Mouse (Mus musculus) midbrain, embryonic 10.5 days (tissue): ENCODE measurements around the gene Pdzd2. TPM values are rescaled to one million over a fixed set of nuclear protein-coding genes. Genes with fewer than 3 reads are reported as not detected.
A peak's percentile ranks its signal among the peaks of the same experiment; 100 is the strongest.

Experiments used
- DNase-seq: peaks from one replicate; pipeline ENCODE4 v3.0.0-alpha.2; 2017; ENCODE audit warnings: low spot score
- H3K27ac ChIP-seq: fragments of 300-500 bp; sonication (generic); replicated peaks from 2 replicates; pipeline ENCODE4 v1.5.1; 2016; ENCODE audit warnings: mild to moderate bottlenecking
- H3K27me3 ChIP-seq: fragments of 300-500 bp; sonication (generic); 2 replicates; pipeline ENCODE4 v1.6.1; 2016; ENCODE audit warnings: low read depth, mild to moderate bottlenecking; ENCODE audit not compliant: poor library complexity, severe bottlenecking
- H3K36me3 ChIP-seq: fragments of 300-500 bp; sonication (generic); 2 replicates; pipeline ENCODE4 v1.6.1; 2016; ENCODE audit warnings: mild to moderate bottlenecking, moderate library complexity
- H3K4me1 ChIP-seq: fragments of 300-500 bp; sonication (generic); 2 replicates; pipeline ENCODE4 v1.6.1; 2016
- H3K4me3 ChIP-seq: fragments of 300-500 bp; sonication (generic); 2 replicates; pipeline ENCODE4 v1.5.1; 2016; ENCODE audit warnings: mild to moderate bottlenecking, moderate library complexity
- H3K9me3 ChIP-seq: fragments of 300-500 bp; sonication (generic); replicated peaks from 2 replicates; pipeline ENCODE4 v1.6.1; 2016; ENCODE audit warnings: mild to moderate bottlenecking
- WGBS: fragments of 180-500 bp; shearing (Covaris S2); methylation state at CpG from one replicate; pipeline ENCODE4 v1.1.7; 2016; 5-methylcytosine and 5-hydroxymethylcytosine counted together
- polyA plus RNA-seq: library from polyadenylated mRNA; unstranded; fragments of >200 nt; fragmentation: Nextera tagmentation; extraction: Ambion mirVana; gene quantifications from 2 replicates; pipeline ENCODE4 v1.2.1, GENCODE M21; 2016

Gene Pdzd2
- polyA plus RNA-seq, 1 experiment from 2014 or later = 6.1 TPM

GRCm38 (mm10) chr15:12548696-12549095, 191.0 kb downstream of the Pdzd2 start:
- no peaks in the 10 kb centered on the region for H3K9me3 ChIP-seq
- peak overlapping the region; percentile 78; the same call in 1 of the 2 replicates for H3K27ac ChIP-seq
- H3K36me3 ChIP-seq = no peaks in the 10 kb centered on the region
- 43% methylated on average over 4 of the region's 4 CpGs for WGBS
- H3K4me1 ChIP-seq = peaks cover 62% of the 10 kb centered on the region
- peak overlapping the region; percentile 72 for H3K4me3 ChIP-seq
- no peak for DNase-seq
- H3K27me3 ChIP-seq = peaks cover 16% of the 10 kb centered on the region

GRCm38 (mm10) chr15:12547640-12548405, 191.9 kb downstream of the Pdzd2 start:
- Histone ChIP-seq H3K27me3 (peaks cover 16% of the 10 kb centered on the region), H3K9me3 (no peaks in the 10 kb centered on the region), H3K36me3 (no peaks in the 10 kb centered on the region), H3K27ac (no peak overlapping the region), H3K4me1 (peaks cover 55% of the 10 kb centered on the region), H3K4me3 (no peak overlapping the region)
- 74% methylated on average over 5 of the region's 5 CpGs for WGBS
- no peak for DNase-seq

GRCm38 (mm10) chr15:12546781-12547180, 192.9 kb downstream of the Pdzd2 start:
- Histone ChIP-seq H3K4me3 (no peak overlapping the region), H3K4me1 (peaks cover 55% of the 10 kb centered on the region), H3K9me3 (no peaks in the 10 kb centered on the region), H3K27me3 (peaks cover 16% of the 10 kb centered on the region), H3K27ac (no peak overlapping the region), H3K36me3 (no peaks in the 10 kb centered on the region)
- WGBS = 79% methylated on average over 6 of the region's 6 CpGs
- no peak for DNase-seq

DNA sequence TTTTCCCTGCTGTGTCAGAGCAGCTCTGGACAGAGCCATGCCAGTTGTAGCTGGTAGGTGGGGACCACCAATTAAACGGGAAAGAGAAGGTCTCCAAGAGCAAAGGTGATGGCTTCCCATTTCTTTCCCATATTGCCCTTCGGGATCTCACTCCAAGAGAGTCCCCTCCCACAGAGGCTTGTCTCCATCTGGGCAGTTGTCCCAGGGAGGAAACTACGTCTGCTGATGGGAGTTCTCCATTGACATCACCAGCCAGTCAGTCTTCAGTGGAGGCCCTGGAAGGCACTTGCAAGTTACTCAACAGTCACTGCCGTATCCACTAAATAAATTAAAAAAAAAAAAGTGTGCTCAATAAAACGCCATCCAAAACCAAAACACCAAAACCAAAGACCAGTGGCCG, 194.1 kb downstream of the Pdzd2 start:
- peaks cover 54% of the 10 kb centered on the region for H3K4me1 ChIP-seq
- no peak for DNase-seq
- H3K9me3 ChIP-seq = no peaks in the 10 kb centered on the region
- peaks cover 13% of the 10 kb centered on the region for H3K27me3 ChIP-seq
- H3K27ac ChIP-seq = no peak overlapping the region
- WGBS = 71% methylated on average over 6 of the region's 6 CpGs
- no peak overlapping the region for H3K4me3 ChIP-seq
- no peaks in the 10 kb centered on the region for H3K36me3 ChIP-seq

DNA sequence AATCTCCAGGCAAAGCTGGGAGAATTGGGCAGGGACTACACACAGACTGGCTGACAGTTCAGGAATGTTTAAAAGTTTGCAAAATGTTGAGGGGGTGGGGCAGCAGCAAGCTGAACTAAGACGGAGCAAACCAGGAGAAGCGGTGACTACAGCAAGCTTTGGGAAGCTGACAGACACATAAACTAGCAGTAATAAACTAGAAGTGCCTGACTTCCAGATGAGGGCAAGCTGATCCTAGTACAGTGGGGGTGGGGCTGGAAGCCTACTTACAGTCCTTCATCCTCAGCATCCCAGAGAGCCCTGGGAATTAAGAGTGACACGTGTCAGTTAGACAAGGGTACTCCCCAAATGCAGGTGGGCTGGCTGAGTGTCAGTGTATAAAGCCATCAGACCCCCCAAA, 194.5 kb downstream of the Pdzd2 start:
- Histone ChIP-seq H3K9me3 (no peaks in the 10 kb centered on the region), H3K4me3 (no peak overlapping the region), H3K27me3 (peaks cover 9% of the 10 kb centered on the region), H3K36me3 (no peaks in the 10 kb centered on the region), H3K4me1 (peaks cover 49% of the 10 kb centered on the region), H3K27ac (no peak overlapping the region)
- DNase-seq = no peak
- 69% methylated on average over 3 of the region's 3 CpGs for WGBS

DNA sequence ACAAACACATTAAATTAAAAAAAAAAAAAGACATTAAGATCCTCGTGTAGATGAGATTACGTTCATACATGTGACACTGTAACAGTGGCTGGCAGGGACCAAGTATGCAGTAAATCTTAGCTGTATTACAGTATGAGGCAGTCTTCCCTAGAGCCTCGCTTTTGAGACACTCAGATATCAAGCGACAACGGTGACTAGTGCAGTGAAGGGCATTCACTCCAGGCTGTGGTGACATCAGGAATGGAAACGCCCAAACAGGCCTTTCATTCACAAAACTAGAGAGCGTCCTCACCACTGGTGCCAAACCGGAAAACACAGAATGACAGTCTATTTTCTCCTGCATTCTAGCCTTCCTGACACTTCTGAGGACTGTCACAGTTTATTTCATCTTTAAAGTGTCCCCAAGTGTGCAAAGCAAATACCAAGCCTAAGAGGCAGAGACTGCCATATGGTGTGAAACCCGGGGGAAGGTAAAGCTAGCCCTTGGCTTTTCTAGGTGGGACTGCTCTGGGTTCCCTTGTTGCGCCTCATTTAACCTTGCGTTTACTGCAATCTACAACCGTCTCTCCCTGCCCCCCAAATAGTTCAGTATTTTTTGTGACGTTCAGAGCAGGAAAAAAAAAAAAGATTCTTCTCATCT, 195.9 kb downstream of the Pdzd2 start:
- Histone ChIP-seq H3K9me3 (no peaks in the 10 kb centered on the region), H3K36me3 (no peaks in the 10 kb centered on the region), H3K4me3 (no peak overlapping the region), H3K4me1 (peaks cover 35% of the 10 kb centered on the region), H3K27ac (no peak overlapping the region), H3K27me3 (peaks cover 3% of the 10 kb centered on the region)
- 84% methylated on average over 13 of the region's 13 CpGs for WGBS
- DNase-seq = no peak

DNA sequence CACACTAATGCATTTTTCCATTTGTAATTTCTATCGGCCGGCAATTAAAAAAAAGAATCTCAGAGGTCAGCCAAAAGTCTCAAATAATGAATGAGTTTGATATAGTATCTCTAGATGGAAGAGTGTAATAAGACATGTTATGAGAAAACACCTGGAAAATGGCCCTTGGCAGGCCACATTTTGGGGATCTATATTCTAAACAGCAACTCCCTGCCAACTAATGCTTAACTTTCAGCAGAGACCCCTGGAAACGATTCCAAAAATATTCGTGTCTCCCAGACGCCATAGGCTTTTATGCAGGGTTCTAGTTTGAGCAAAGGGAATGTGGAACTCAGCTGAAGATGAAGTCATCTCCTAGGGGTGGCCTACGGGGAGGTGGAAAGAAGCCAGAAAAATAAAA, 197.4 kb downstream of the Pdzd2 start:
- no peak overlapping the region for H3K27ac ChIP-seq
- no peaks in the 10 kb centered on the region; the same call in 1 of the 2 replicates for H3K27me3 ChIP-seq
- H3K4me1 ChIP-seq = peaks cover 33% of the 10 kb centered on the region
- no peaks in the 10 kb centered on the region for H3K9me3 ChIP-seq
- no peaks in the 10 kb centered on the region for H3K36me3 ChIP-seq
- DNase-seq = no peak
- WGBS = 94% methylated on average over 6 of the region's 6 CpGs
- no peak overlapping the region for H3K4me3 ChIP-seq

DNA sequence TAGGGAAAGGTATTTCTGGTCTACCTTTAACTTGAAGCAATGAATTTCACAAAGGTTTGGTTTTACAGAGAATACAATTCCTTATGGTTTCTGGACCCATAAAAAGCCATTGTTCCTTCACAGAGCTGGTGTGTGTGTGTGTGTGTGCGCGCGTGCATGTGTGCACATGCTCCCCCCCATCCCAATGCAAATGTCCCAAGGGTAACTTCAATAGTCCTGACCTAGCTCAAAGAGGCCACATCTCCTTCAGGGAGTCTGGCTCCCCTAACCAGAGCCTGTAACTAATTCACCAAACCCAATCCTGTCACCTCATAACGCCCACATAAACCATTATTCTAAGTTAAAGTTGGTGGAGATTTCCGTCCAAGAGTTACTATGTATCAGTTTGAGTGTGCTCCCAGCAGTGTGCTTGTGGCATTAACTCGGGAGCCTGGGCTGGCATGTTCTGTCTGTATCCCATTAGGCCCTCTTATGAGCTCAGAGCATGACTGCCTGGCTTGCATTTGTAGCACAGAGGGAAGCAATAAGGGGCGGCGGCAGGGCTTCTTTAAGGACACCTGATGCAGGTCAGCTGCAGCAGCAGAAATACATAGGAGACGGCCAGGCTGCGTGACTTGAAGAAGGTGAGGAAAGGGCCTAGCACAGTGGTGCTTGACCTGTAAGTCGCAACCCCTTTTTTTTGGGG, 200.0 kb downstream of the Pdzd2 start:
- WGBS = 88% methylated on average over 11 of the region's 11 CpGs
- Histone ChIP-seq H3K27ac (no peak overlapping the region), H3K4me1 (peaks cover 9% of the 10 kb centered on the region), H3K36me3 (no peaks in the 10 kb centered on the region), H3K4me3 (no peak overlapping the region), H3K9me3 (no peaks in the 10 kb centered on the region), H3K27me3 (no peaks in the 10 kb centered on the region)
- no peak for DNase-seq

DNA sequence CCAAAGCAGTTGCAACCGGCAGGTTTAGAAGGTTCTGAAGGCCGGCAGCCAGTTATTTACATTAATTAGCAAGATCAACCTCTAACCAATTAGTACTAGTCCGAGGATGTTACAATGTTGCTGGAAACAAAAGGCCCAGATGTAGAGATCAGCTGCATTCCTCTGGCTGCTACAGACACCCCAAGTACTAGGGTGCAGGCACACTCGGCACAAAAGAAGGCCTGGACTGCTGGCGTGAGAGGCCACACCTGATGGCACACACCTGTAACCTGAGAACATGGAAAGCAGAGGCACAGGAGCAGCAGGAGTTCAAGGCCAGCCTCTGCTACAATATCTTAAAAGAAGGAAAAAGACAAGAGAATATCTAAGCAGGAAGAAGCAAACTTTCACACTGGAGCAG, 206.5 kb downstream of the Pdzd2 start:
- H3K4me3 ChIP-seq = no peak overlapping the region
- H3K9me3 ChIP-seq = 0 out of 2 replicates have a peak, but pooled peaks cover 3% of the 10 kb centered on the region
- H3K27me3 ChIP-seq = no peaks in the 10 kb centered on the region
- H3K4me1 ChIP-seq = no peaks in the 10 kb centered on the region
- no peak for DNase-seq
- H3K36me3 ChIP-seq = no peaks in the 10 kb centered on the region
- WGBS = 88% methylated on average over 5 of the region's 5 CpGs
- H3K27ac ChIP-seq = no peak overlapping the region

GRCm38 (mm10) chr15:12532568-12532967, 207.2 kb downstream of the Pdzd2 start:
- H3K27me3 ChIP-seq = no peaks in the 10 kb centered on the region
- H3K27ac ChIP-seq = no peak overlapping the region
- H3K4me1 ChIP-seq = no peaks in the 10 kb centered on the region
- no peak overlapping the region for H3K4me3 ChIP-seq
- WGBS = 88% methylated on average over 4 of the region's 4 CpGs
- no peak for DNase-seq
- H3K36me3 ChIP-seq = no peaks in the 10 kb centered on the region
- H3K9me3 ChIP-seq = 0 out of 2 replicates have a peak, but pooled peaks cover 3% of the 10 kb centered on the region

GRCm38 (mm10) chr15:12522810-12523209, 216.9 kb downstream of the Pdzd2 start:
- Histone ChIP-seq H3K27ac (no peak overlapping the region; the same call in 1 of the 2 replicates), H3K9me3 (no peaks in the 10 kb centered on the region), H3K36me3 (0 out of 2 replicates have a peak, but pooled peaks cover 2% of the 10 kb centered on the region), H3K4me1 (peaks cover 16% of the 10 kb centered on the region), H3K27me3 (no peaks in the 10 kb centered on the region), H3K4me3 (no peak overlapping the region)
- 87% methylated on average over 7 of the region's 7 CpGs for WGBS
- DNase-seq = no peak

- peaks cover 21% of the 10 kb centered on the region for H3K4me1 ChIP-seq
- DNase-seq = no peak
- WGBS = 90% methylated on average over 9 of the region's 9 CpGs
- H3K9me3 ChIP-seq = no peaks in the 10 kb centered on the region
- H3K27me3 ChIP-seq = no peaks in the 10 kb centered on the region
- 0 out of 2 replicates have a peak, but pooled peaks cover 2% of the 10 kb centered on the region for H3K36me3 ChIP-seq
- H3K27ac ChIP-seq = no peak overlapping the region
- H3K4me3 ChIP-seq = no peak overlapping the region
Observed at GRCm38 (mm10) chr15:12520292-12520691, 219.4 kb downstream of the Pdzd2 start.
